Mouse (Mus musculus) kidney, adult 9 months (tissue): ENCODE results near the gene Tspan10.
"Not testable (repeated sequence)": the region's sequence is repeated elsewhere in the genome, so short reads cannot be mapped to it uniquely, and the experiment has no call there.

ENCODE experiments used
- DNase-seq: peaks from one replicate; pipeline ENCODE4 v3.0.0; 2022

Tspan10 gene

DNA sequence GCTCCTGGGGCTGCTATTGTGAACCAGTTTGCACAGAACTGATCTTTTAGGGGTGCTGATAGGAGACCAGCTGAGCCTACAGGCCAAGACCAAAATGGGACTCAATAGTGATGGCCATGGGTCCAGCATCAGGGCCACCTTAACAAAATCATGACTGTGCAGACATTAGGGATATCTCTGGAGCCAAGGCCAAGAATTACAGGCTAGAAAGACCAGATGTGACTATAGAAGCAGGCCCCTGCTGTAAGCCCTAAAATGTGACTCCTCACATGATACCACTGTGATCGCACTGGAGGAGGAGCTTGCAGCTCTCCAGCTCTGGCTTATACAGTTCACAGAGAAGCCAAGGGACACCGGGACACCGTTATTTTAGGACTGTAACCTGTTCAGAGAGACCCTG lies at the start of gene Tspan10:
Tspan10 (plus strand) TSS at position 301 of the 400 bp plus-strand sequence.
- DNase-seq: no peak

DNA sequence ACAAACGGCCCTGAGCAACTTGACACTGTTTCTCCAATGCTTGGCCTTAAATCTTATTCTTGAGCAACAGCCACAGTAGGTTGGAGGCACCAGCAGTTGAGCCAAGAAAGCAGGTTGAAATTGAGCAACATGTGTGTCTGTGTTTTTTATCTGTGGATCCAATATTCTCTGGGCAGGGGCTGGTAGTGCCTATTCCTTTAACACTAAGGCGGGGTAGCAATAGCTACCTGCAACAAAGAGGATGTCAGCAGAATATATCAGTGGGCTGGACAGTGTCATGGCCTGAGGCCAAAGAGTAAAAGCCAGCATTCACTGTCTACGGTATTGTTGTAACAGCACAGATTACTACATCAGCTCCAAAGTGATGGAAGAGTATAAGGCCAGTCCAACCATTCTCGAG lies 46.8 kb upstream of the Tspan10 start:
- no peak for DNase-seq

- no peak for DNase-seq
Observed at GRCm38 (mm10) chr11:120397602-120398001, 44.8 kb upstream of the Tspan10 start.

GRCm38 (mm10) chr11:120399319-120399718 lies 43.1 kb upstream of the Tspan10 start:
- DNase-seq: no peak

GRCm38 (mm10) chr11:120404814-120405213 lies 37.6 kb upstream of the Tspan10 start:
- no peak for DNase-seq

DNA sequence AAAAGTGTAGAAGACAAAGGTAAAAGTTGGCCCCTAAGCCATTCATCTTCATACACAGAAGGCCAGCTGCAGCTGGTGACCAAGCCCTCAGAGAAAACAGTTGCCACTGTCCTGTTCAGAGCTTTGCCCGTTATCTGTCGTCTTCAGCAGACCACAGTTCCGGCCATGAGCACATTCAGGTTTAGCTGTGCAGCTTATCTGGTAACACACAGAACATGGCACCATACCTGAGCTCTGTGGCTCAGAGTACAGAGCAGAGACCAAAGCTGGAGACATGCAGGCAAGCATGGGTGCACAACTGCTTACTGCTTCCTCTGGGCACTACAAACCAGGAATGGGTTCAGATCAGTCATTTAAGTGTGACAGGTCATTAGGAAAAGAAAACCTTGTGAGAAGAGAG lies 36.6 kb upstream of the Tspan10 start:
- DNase-seq: no peak

- no peak for DNase-seq
Observed at GRCm38 (mm10) chr11:120406445-120406844, 36.0 kb upstream of the Tspan10 start.

GRCm38 (mm10) chr11:120413621-120414020 lies 28.8 kb upstream of the Tspan10 start:
- not testable (repeated sequence) for DNase-seq

DNA sequence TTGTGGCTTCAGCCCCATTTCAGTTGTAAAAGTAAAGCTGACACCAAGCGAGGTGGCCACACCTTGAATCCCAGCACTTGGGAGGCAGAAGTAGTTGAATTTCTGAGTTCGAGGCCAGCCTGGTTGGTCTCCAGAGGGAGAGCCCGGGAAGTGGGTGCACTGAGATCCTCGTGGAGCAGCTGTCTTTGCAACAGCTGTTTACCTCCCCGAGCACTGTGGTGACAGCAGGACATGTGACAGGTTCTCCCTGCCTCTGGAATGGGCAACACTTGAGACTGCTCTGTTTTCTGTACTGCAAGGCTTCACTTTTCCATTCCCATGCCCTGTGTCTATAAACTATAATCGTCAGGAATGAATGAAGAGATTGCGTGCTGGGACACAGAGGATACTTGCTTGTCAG lies 24.6 kb upstream of the Tspan10 start:
- no peak for DNase-seq

DNA sequence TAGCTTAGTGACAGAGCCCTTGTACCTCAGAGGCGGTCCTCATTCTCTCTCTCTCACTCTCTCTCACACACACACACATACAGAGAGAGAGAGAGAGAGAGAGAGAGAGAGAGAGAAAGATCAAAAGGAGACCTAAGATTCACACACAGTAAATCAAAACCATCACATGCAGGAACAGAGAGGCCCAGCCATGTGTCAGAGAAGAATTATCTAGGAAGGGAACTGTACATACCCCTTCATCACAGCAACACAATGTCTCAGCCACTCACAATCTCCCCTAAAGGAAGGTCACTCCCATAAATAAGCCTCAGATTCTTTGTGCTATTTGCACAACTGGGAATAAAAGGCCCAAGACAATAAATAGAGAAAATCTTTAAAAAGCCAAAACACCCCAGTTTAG lies 23.9 kb upstream of the Tspan10 start:
- DNase-seq: no peak

DNA sequence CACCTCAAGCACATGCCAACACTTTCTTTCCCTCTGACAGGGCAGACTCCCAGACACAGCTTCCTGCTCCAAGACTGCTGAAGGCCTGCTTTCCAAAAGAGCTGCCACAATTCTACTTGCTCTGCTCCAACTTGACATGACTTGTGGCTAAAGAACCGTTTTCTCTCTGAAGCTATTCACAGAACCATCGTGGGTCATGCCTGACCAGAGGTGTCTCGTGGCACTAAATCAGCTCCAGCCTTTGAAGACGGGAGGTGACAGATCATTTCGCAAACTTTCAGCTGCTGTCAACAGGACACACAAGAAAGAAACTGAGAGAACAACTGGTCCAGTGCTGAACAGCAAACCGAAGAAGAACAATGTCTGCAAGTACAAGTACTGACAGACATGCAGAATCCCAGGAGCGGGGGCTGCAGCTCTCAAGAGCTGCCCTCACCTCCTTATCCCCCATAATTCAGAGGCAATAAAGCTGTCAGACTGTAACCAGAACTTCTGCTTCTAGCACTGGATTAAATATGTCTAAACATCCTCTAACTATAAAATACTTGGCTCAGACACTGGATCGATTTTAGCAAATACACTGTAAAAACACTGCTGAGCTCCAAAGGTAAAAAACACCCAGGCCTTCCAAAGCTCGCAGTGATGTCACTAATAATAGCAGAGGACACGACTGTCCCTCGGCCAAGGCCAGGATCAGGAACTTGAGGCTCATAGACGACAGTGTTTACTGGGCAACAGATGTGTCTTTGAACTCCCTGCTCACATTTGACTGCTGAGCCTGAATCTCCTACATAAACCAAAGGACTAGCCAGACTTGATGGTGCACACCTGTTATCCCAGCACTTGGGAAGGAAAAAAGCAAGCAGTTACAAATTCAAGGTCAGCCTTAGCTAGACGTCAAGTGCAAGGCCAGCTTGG lies 19.5 kb upstream of the Tspan10 start:
- peak; percentile 12 for DNase-seq

GRCm38 (mm10) chr11:120423569-120424295 lies 18.7 kb upstream of the Tspan10 start:
- DNase-seq: peak; percentile 65

- no peak for DNase-seq
Observed at GRCm38 (mm10) chr11:120426727-120427126, 15.7 kb upstream of the Tspan10 start.

GRCm38 (mm10) chr11:120437152-120437856 lies 5.1 kb upstream of the Tspan10 start, which contains the start of gene Nploc4:
Gene Nploc4 (minus strand): TSS chr11:120437708.
- DNase-seq: peak; percentile 84

DNA sequence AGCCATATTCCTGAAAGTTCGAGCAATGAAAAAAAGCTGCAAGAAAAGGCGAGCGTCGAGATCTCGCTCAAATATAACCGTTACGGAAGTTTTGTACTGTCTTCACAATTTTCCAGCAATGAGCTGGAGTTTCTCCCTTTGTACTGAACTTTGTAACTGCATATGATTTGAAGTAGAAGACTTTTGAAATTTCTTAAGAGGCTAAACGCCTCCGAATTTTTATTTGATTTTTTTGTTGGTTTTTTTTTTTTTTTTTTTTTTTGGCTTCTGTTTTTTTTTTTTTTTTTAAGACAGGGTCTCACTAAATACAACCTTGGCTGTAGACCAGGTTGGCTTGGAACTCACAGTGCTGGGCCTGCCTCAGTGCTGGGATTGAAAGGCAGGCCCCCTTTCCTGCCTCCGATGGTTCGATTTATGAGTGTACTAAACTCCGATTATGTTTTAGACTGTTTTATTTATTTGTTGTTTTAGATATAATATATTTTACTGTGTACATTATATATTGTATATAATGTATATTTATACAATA lies 4.5 kb upstream of the Tspan10 start:
- no peak for DNase-seq

GRCm38 (mm10) chr11:120442765-120443280 lies 379 bp downstream of the Tspan10 start:
- no peak for DNase-seq

DNA sequence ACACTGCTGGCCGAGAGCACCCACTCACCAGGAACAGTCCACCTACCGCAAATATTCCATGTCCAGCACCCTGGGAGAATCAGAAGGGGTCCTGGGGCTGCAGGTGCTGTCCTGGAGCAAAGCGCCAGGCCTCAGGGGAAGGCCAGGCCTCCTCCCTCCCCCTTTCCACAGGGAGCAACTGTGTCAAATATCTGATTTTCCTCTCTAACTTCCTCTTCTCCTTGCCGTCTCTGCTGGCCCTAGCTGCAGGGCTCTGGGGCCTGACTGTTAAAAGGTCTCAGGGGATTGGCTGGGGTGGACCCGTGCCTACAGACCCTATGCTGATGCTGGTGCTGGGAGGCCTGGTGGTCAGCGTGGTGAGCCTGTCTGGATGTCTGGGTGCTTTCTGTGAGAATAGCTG lies 1.7 kb downstream of the Tspan10 start:
- DNase-seq: no peak

DNA sequence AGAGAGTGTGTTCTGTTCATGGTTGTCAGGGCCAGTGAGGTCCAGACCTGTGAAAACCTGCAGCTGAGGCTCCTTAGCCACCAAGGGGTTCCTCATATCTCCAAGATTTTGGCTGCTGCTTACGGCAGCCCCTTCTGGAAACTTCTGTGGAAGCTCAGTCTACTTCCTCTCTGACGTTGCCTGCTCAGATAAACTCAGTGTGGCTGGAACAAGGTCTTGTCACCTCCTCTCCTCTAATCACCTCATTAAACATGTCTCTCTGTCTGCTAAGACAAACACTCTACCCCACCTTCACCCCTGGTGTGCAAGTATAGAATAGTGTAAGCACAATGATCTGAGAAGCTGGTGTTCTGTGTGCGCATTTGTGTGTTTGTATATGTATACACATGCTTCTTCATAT lies 3.0 kb downstream of the Tspan10 start:
- no peak for DNase-seq

DNA sequence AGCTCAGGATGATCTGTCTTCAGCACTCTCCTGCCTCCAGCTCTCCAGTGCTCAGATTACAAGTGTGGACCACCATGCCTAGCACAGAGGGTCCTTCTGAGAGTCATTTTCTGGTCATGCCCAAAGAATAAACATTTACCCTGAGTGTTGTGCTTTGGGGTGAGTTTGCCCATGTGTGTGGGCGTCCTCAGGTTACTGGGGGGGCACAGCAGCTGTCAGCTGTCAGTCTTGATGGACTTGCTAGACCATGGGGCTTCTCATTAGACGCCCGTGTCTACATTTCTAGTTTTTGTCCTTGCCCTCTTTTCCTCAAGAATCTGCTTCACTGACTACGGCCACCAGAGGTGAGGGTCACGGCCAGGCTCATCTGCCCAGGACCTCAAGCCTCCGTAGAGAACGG lies 4.7 kb downstream of the Tspan10 start:
- DNase-seq: no peak

- no peak for DNase-seq
Observed at GRCm38 (mm10) chr11:120452246-120452645, 9.8 kb downstream of the Tspan10 start.

DNA sequence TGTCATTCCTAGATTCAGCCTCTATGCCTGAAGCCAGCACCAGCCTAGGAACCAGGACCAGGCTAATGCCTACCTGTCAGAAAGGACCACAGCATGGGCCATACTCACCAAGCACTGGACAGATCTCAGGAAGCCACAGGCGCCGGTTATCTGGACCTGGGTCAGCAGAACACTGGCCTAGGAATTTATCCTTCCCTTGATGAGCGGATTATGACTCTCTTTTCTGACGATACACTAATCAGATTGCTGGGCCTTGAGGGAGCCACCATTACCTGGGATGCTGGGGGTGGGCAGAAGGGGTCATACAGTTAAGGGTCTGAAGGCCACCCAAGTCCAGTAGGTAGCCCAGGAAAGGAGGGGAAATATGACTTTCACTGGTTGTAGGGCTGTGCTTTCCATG lies 10.9 kb downstream of the Tspan10 start, which contains the start of gene Pde6g:
Pde6g (minus strand) TSS at position 195 of the 400 bp plus-strand sequence.
- no peak for DNase-seq

DNA sequence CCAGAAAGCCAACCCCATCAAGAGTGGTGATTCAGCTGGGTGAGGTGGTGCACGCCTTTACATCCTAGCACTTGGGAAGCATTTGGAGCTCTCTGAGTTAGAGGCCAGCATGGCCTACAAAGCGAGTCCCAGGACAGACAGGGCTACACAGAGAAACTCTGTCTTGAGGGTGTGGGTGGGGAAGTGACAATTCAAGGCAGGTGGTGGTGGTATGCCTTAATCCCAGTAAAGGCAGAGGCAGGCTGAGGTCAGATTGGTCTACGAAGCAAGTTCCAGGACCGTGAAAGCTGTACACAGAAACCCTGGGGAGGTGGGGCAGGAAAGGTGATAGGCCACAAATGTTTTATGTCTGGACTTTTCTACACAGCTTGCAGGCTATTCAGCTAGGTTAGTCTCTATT lies 12.5 kb downstream of the Tspan10 start:
- DNase-seq: no peak

- no peak for DNase-seq
Observed at GRCm38 (mm10) chr11:120455413-120455812, 13.0 kb downstream of the Tspan10 start.
